Mouse (Mus musculus) heart, adult 2 months (tissue): ENCODE measurements around the gene Nepro. TPM values are rescaled to one million over a fixed set of nuclear protein-coding genes. Genes with fewer than 3 reads are reported as not detected.

Experiments
- DNase-seq, 2 experiments: peaks; one replicate each; pipeline ENCODE4 v3.0.0; 2021
- H3K27ac ChIP-seq: fragments of 200-600 bp; 2 replicates; pipeline ENCODE4 v1.8.1; 2022
- H3K27me3 ChIP-seq: fragments of 200-500 bp; 2 replicates; pipeline ENCODE4 v1.6.1; 2012; ENCODE audit warnings: mild to moderate bottlenecking, low read length, inconsistent platforms, mixed read lengths; ENCODE audit not compliant: control insufficient read depth, insufficient read depth
- H3K36me3 ChIP-seq: fragments of 200-500 bp; 2 replicates; pipeline ENCODE4 v1.6.1; 2012; ENCODE audit warnings: low read length, inconsistent platforms; ENCODE audit not compliant: control insufficient read depth, insufficient read depth
- H3K4me1 ChIP-seq: fragments of 200-500 bp; 2 replicates; pipeline ENCODE4 v1.6.1; 2011; ENCODE audit warnings: low read length; ENCODE audit not compliant: control insufficient read depth, insufficient read depth
- H3K4me3 ChIP-seq: fragments of 200-600 bp; 2 replicates; pipeline ENCODE4 v1.8.1; 2022
- H3K79me2 ChIP-seq: fragments of 200-500 bp; replicated peaks from 2 replicates; pipeline ENCODE4 v1.6.1; 2012; ENCODE audit warnings: mild to moderate bottlenecking, inconsistent platforms, low read length, moderate library complexity, mixed read lengths; ENCODE audit not compliant: control insufficient read depth, insufficient read depth
- H3K9ac ChIP-seq: fragments of 200-500 bp; 2 replicates; pipeline ENCODE4 v1.6.1; 2012; ENCODE audit warnings: low read depth, mild to moderate bottlenecking, control low read depth, inconsistent platforms, low read length, mixed read lengths
- CTCF ChIP-seq: fragments of 200-600 bp; IDR thresholded peaks from 2 replicates; pipeline ENCODE4 v1.8.1; 2022; ENCODE audit warnings: antibody characterized with exemption, mild to moderate bottlenecking, moderate library complexity
- EP300 ChIP-seq: fragments of 200-500 bp; IDR thresholded peaks from 2 replicates; pipeline ENCODE4 v1.6.1; 2011; ENCODE audit warnings: low read depth, low read length, control low read depth; ENCODE audit not compliant: insufficient read depth
- POLR2A ChIP-seq: fragments of 200-500 bp; IDR thresholded peaks from 2 replicates; pipeline ENCODE4 v1.6.1; 2011; ENCODE audit warnings: mild to moderate bottlenecking, low read depth, low read length, control low read depth; ENCODE audit not compliant: insufficient read depth
- WGBS: fragments of 180-500 bp; shearing (Covaris S2); methylation state at CpG from one replicate; pipeline ENCODE4 v1.1.7; 2018; 5-methylcytosine and 5-hydroxymethylcytosine counted together
- intact Hi-C: fragments of 180-260 bp; cut with DNase I; formaldehyde crosslinking; loops from one replicate; pipeline ENCODE4 v1.15.1; 2025
- polyA plus RNA-seq: library from polyadenylated mRNA; depleted of rRNA; stranded (reverse); fragments of >200 nt; gene quantifications from 2 replicates; pipeline ENCODE4 v1.2.3, GENCODE M21; 2012
- total RNA-seq, 2 experiments: library from RNA; stranded (reverse); gene quantifications; 2 replicates each; pipeline ENCODE4 v1.2.3; 2021

Gene Nepro
- total and polyA plus RNA-seq, 3 experiments: 1.3 to 4.9 (median 4.0) TPM

- H3K36me3 ChIP-seq: no peaks in the 10 kb centered on the region
- peaks cover 3% of the 10 kb centered on the region for H3K4me1 ChIP-seq
- DNase-seq: no peak
- intact Hi-C loops: loop anchor here (10.0 kb wide), 1 partner anchor 46 kb away; no protein-coding TSS in a partner anchor
- no peak overlapping the region; the same call in 1 of the 2 replicates for H3K4me3 ChIP-seq
- WGBS: 79% methylated on average over 2 of the region's 2 CpGs
- TF ChIP-seq POLR2A (no peak), CTCF (no peak), EP300 (no peak)
- H3K79me2 ChIP-seq: no peaks in the 10 kb centered on the region
- H3K27ac ChIP-seq: no peak overlapping the region
- H3K9ac ChIP-seq: no peak overlapping the region
- no peaks in the 10 kb centered on the region for H3K27me3 ChIP-seq
Measured at GRCm38 (mm10) chr16:44691066-44691465, 33.0 kb upstream of the Nepro start.

GRCm38 (mm10) chr16:44691561-44692141 is 32.5 kb upstream of the Nepro start:
- TF ChIP-seq EP300: no peak
- TF ChIP-seq CTCF: no peak
- TF ChIP-seq POLR2A: no peak
- intact Hi-C loops: loop anchor here (10.0 kb wide), 1 partner anchor 47 kb away; no protein-coding TSS in a partner anchor
- no peak overlapping the region for H3K9ac ChIP-seq

DNA sequence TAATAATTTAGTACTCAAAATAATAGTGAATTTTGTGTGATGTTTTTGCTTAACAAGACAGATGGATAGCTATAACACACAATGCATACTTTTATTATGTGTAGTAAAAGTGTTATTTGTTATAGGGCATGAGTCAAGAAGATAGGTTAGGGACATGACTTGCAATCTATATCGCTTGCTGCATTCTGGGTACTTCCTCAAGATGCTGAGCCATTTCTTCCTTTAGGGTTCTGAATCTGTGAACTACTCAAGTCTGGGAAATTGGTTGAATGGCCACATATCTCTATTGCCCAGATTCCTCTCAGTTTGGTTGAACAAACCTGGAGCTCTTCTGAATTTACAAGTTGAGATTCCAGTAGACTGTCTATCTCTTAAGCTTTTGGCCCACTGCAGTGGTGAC is 31.6 kb upstream of the Nepro start:
- no peak overlapping the region for H3K9ac ChIP-seq
- H3K4me3 ChIP-seq: no peak overlapping the region
- no peak overlapping the region for H3K27ac ChIP-seq
- no peaks in the 10 kb centered on the region for H3K27me3 ChIP-seq
- DNase-seq: no peak
- peaks cover 6% of the 10 kb centered on the region for H3K4me1 ChIP-seq
- no peaks in the 10 kb centered on the region for H3K36me3 ChIP-seq
- no peaks in the 10 kb centered on the region for H3K79me2 ChIP-seq
- intact Hi-C loops: loop anchor here (10.0 kb wide), 1 partner anchor 48 kb away; no protein-coding TSS in a partner anchor
- WGBS: 97% methylated on average over 1 of the region's 1 CpGs
- TF ChIP-seq EP300 (no peak), CTCF (no peak), POLR2A (no peak)

More at GRCm38 (mm10) chr16:44691561-44692141, 32.5 kb upstream of the Nepro start:
- Histone ChIP-seq H3K27ac (no peak overlapping the region; the same call in 1 of the 2 replicates), H3K27me3 (no peaks in the 10 kb centered on the region), H3K79me2 (no peaks in the 10 kb centered on the region), H3K4me3 (peak overlapping the region; percentile 19), H3K4me1 (peaks cover 6% of the 10 kb centered on the region), H3K36me3 (no peaks in the 10 kb centered on the region)
- WGBS: 23% methylated on average over 17 of the region's 17 CpGs
- DNase-seq: peak; percentile 45 to 56

DNA sequence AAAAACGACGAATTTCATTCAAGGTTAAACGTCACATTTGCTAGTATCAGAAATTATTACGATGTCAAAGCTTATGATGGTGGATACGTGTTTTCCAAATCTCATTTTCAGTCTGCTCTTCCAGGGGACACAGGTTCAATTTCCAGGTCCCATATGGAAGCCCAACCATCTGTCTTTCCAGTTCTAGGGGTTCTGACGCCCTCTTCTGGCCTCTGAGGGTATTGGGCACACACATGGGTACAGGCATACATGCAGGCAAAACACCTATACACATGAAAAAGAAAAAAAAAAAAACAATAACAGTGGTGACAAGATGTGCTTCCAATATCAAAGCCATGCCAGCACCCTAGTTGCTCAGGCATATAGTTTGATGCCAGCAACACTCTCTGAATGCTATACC is 30.4 kb upstream of the Nepro start:
- 76% methylated on average over 6 of the region's 6 CpGs for WGBS
- no peaks in the 10 kb centered on the region for H3K27me3 ChIP-seq
- no peaks in the 10 kb centered on the region for H3K79me2 ChIP-seq
- intact Hi-C loops: loop anchor here (10.0 kb wide), 1 partner anchor 49 kb away; no protein-coding TSS in a partner anchor
- H3K27ac ChIP-seq: no peak overlapping the region
- peak; percentile 47 for TF ChIP-seq CTCF
- no peak for TF ChIP-seq POLR2A
- H3K4me1 ChIP-seq: peaks cover 6% of the 10 kb centered on the region
- H3K9ac ChIP-seq: no peak overlapping the region
- no peaks in the 10 kb centered on the region for H3K36me3 ChIP-seq
- DNase-seq: no peak
- no peak overlapping the region for H3K4me3 ChIP-seq

- no peak for DNase-seq
- TF ChIP-seq EP300: no peak
- TF ChIP-seq CTCF: no peak
- no peak for TF ChIP-seq POLR2A
- WGBS: 61% methylated on average over 8 of the region's 8 CpGs
- H3K79me2 ChIP-seq: no peaks in the 10 kb centered on the region
- H3K27ac ChIP-seq: no peak overlapping the region
- no peak overlapping the region for H3K9ac ChIP-seq
- no peaks in the 10 kb centered on the region for H3K36me3 ChIP-seq
- H3K4me3 ChIP-seq: no peak overlapping the region
- intact Hi-C loops: loop anchor here (10.0 kb wide), 1 partner anchor 51 kb away; no protein-coding TSS in a partner anchor
- no peaks in the 10 kb centered on the region for H3K27me3 ChIP-seq
- H3K4me1 ChIP-seq: peaks cover 6% of the 10 kb centered on the region
Measured at GRCm38 (mm10) chr16:44695214-44695858, 28.8 kb upstream of the Nepro start.
